Mouse (Mus musculus) CH12.LX (cell line): ENCODE measurements around the gene Bhlhe41. TPM values are rescaled to one million over a fixed set of nuclear protein-coding genes. Genes with fewer than 3 reads are reported as not detected.

ENCODE experiments used
- DNase-seq: peaks from one replicate; pipeline ENCODE4 v3.0.0-alpha.2; 2013; ENCODE audit errors: extremely low read depth
- H3K27ac ChIP-seq: 2 replicates; pipeline ENCODE4 v1.5.1; 2012; ENCODE audit warnings: low read depth, mild to moderate bottlenecking, control low read depth, moderate library complexity; ENCODE audit not compliant: insufficient read depth
- H3K27me3 ChIP-seq: replicated peaks from 2 replicates; pipeline ENCODE3; 2012; ENCODE audit warnings: inconsistent platforms
- H3K36me3 ChIP-seq, 2 experiments: replicated peaks in 1 of 2; 2 replicates each; pipeline versions ENCODE3 to v1.6.1; 2012; ENCODE audit warnings: inconsistent platforms in 1 of 2, low read length in 1 of 2, mild to moderate bottlenecking in 1 of 2, mixed read lengths in 1 of 2, moderate library complexity in 1 of 2; ENCODE audit not compliant: control insufficient read depth in 1 of 2, insufficient read depth in 1 of 2
- H3K4me1 ChIP-seq, 2 experiments: 2 replicates each; pipeline ENCODE4 v1.6.1; 2012; ENCODE audit warnings: inconsistent platforms in 1 of 2, moderate library complexity in 1 of 2; ENCODE audit not compliant: insufficient read depth in 2 of 2, control insufficient read depth in 1 of 2
- H3K4me2 ChIP-seq: 2 replicates; pipeline ENCODE4 v1.6.1; 2012; ENCODE audit warnings: low read depth, mild to moderate bottlenecking, control low read depth; ENCODE audit not compliant: poor library complexity, insufficient read depth, severe bottlenecking
- H3K4me3 ChIP-seq, 3 experiments: fragments of 150-350 bp in 1 of 3; sonication (generic) in 1 of 3; replicated peaks in 1 of 3; 2 replicates each; pipeline versions ENCODE3 to v1.5.1; 2011 to 2012; ENCODE audit warnings: low read depth in 2 of 3, low read length in 2 of 3, mild to moderate bottlenecking in 2 of 3, moderate library complexity in 2 of 3, control low read depth in 1 of 3, improper control_type of control experiment in 1 of 3, inconsistent platforms in 1 of 3, mixed read lengths in 1 of 3; ENCODE audit not compliant: poor library complexity in 1 of 3
- H3K79me2 ChIP-seq: replicated peaks from 2 replicates; pipeline ENCODE4 v1.6.1; 2012; ENCODE audit warnings: mild to moderate bottlenecking, moderate library complexity; ENCODE audit not compliant: control insufficient read depth, poor library complexity, insufficient read depth, severe bottlenecking; ENCODE audit errors: extremely low read depth
- H3K9ac ChIP-seq: 2 replicates; pipeline ENCODE4 v1.6.1; 2012; ENCODE audit warnings: low read depth, mild to moderate bottlenecking, control low read depth, moderate library complexity; ENCODE audit not compliant: insufficient read depth
- H3K9me3 ChIP-seq: replicated peaks from 2 replicates; pipeline ENCODE3; 2012; ENCODE audit warnings: low read length, inconsistent platforms, mixed read lengths
- CHD2 ChIP-seq: IDR thresholded peaks from 2 replicates; pipeline ENCODE4 v1.6.1; 2011; ENCODE audit warnings: low read length, improper control_type of control experiment
- CTCF ChIP-seq, 2 experiments: IDR thresholded peaks in 1 of 2; conservative IDR thresholded peaks in 1 of 2; 2 replicates each; pipeline ENCODE4 v1.5.1; 2011 to 2012; ENCODE audit warnings: low read depth in 2 of 2, low read length in 2 of 2, improper control_type of control experiment in 1 of 2, inconsistent platforms in 1 of 2, mild to moderate bottlenecking in 1 of 2, moderate library complexity in 1 of 2
- EP300 ChIP-seq: IDR thresholded peaks from 2 replicates; pipeline ENCODE4 v1.6.1; 2011; ENCODE audit warnings: low read length, improper control_type of control experiment
- GABPA ChIP-seq: IDR thresholded peaks from 2 replicates; pipeline ENCODE4 v1.6.1; 2012; ENCODE audit warnings: low read depth, low read length, improper control_type of control experiment, inconsistent platforms; ENCODE audit not compliant: insufficient replicate concordance
- HCFC1 ChIP-seq: IDR thresholded peaks from 2 replicates; pipeline ENCODE4 v1.6.1; 2012; ENCODE audit warnings: low read depth, mild to moderate bottlenecking, inconsistent platforms, low read length, improper control_type of control experiment
- JUND ChIP-seq: conservative IDR thresholded peaks from 2 replicates; pipeline ENCODE4 v1.6.1; 2011; ENCODE audit warnings: low read depth, low read length, improper control_type of control experiment
- KAT2A ChIP-seq: IDR thresholded peaks from 2 replicates; pipeline ENCODE4 v1.6.1; 2012; ENCODE audit warnings: low read length, improper control_type of control experiment, inconsistent platforms; ENCODE audit not compliant: insufficient replicate concordance
- MAFK ChIP-seq: IDR thresholded peaks from 2 replicates; pipeline ENCODE4 v1.6.1; 2011; ENCODE audit warnings: low read length, improper control_type of control experiment; ENCODE audit not compliant: insufficient replicate concordance
- MEF2A ChIP-seq: IDR thresholded peaks from 2 replicates; pipeline ENCODE4 v1.6.1; 2014; ENCODE audit warnings: low read depth, mild to moderate bottlenecking, inconsistent platforms, low read length, improper control_type of control experiment, borderline replicate concordance
- MXI1 ChIP-seq: IDR thresholded peaks from 2 replicates; pipeline ENCODE4 v1.6.1; 2011; ENCODE audit warnings: mild to moderate bottlenecking, low read depth, low read length, improper control_type of control experiment
- MYC ChIP-seq: IDR thresholded peaks from 2 replicates; pipeline ENCODE4 v1.6.1; 2011; ENCODE audit warnings: low read depth, mild to moderate bottlenecking, improper control_type of control experiment, low read length
- NELFE ChIP-seq: IDR thresholded peaks from 2 replicates; pipeline ENCODE4 v1.6.1; 2011; ENCODE audit warnings: low read depth, low read length, improper control_type of control experiment
- NRF1 ChIP-seq: IDR thresholded peaks from 2 replicates; pipeline ENCODE4 v1.6.1; 2014; ENCODE audit warnings: low read depth, mild to moderate bottlenecking, inconsistent platforms, low read length, improper control_type of control experiment, moderate library complexity
- POLR2A ChIP-seq: IDR thresholded peaks from 2 replicates; pipeline ENCODE4 v1.6.1; 2011; ENCODE audit warnings: low read depth, mild to moderate bottlenecking, improper control_type of control experiment, low read length
- RAD21 ChIP-seq: IDR thresholded peaks from 2 replicates; pipeline ENCODE4 v1.6.1; 2011; ENCODE audit warnings: low read depth, mild to moderate bottlenecking, low read length, improper control_type of control experiment, moderate library complexity
- RCOR1 ChIP-seq: conservative IDR thresholded peaks from 2 replicates; pipeline ENCODE4 v1.6.1; 2012; ENCODE audit warnings: low read depth, mild to moderate bottlenecking, inconsistent platforms, low read length, improper control_type of control experiment
- SIN3A ChIP-seq: IDR thresholded peaks from 2 replicates; pipeline ENCODE4 v1.6.1; 2012; ENCODE audit warnings: low read length, improper control_type of control experiment, inconsistent platforms
- UBTF ChIP-seq: IDR thresholded peaks from 2 replicates; pipeline ENCODE4 v1.6.1; 2012; ENCODE audit warnings: low read depth, mild to moderate bottlenecking, inconsistent platforms, low read length, improper control_type of control experiment, moderate library complexity
- ZMIZ1 ChIP-seq: IDR thresholded peaks from 2 replicates; pipeline ENCODE4 v1.6.1; 2012; ENCODE audit warnings: low read depth, mild to moderate bottlenecking, inconsistent platforms, low read length, improper control_type of control experiment
- ZNF384 ChIP-seq: IDR thresholded peaks from 2 replicates; pipeline ENCODE4 v1.6.1; 2012; ENCODE audit warnings: low read depth, low read length, improper control_type of control experiment, inconsistent platforms
- dilution Hi-C: fragments of 300-500 bp; cut with MboI; formaldehyde crosslinking; loops from 2 replicates; pipeline ENCODE4 v1.14.3; 2020; ENCODE audit warnings: low sequenced_read_pairs; ENCODE audit not compliant: extremely low pct_unique_long_range_greater_than_20kb, extremely low pct_ligation_motif_present
- in situ Hi-C: fragments of 300-500 bp; cut with MboI; formaldehyde crosslinking; loops from 3 replicates; pipeline ENCODE4 v1.14.3; 2019; ENCODE audit warnings: low sequenced_read_pairs, low pct_ligation_motif_present, low pct_unique_long_range_greater_than_20kb, mixed read lengths
- polyA plus RNA-seq: library from polyadenylated mRNA; unstranded; fragments of >175 nt; gene quantifications from 2 replicates; pipeline ENCODE4 v1.2.1, GENCODE M21; 2012; ENCODE audit warnings: low read depth; ENCODE audit not compliant: insufficient read length
- total RNA-seq, 2 experiments: library from RNA; depleted of rRNA; stranded (reverse); fragments of 300-350 nt in 1 of 2; fragments of >200 nt in 1 of 2; gene quantifications; 2 replicates each; pipeline ENCODE4 v1.2.3; 2012 to 2014

Gene Bhlhe41
- total and polyA plus RNA-seq, 3 experiments = 12.5 to 105 (median 12.6) TPM

GRCm38 (mm10) chr6:145823103-145823502 lies 42.3 kb downstream of the Bhlhe41 start:
- H3K79me2 ChIP-seq = no peaks in the 10 kb centered on the region
- H3K27me3 ChIP-seq = no peaks in the 10 kb centered on the region
- dilution Hi-C loops = no loop called here
- no peaks in the 10 kb centered on the region for H3K36me3 ChIP-seq
- DNase-seq = no peak
- no peak for TF ChIP-seq HCFC1
- TF ChIP-seq UBTF = no peak
- no peak for TF ChIP-seq NELFE
- no peak for TF ChIP-seq RCOR1
- TF ChIP-seq MXI1 = no peak
- TF ChIP-seq JUND = no peak
- no peak for TF ChIP-seq MEF2A
- TF ChIP-seq ZMIZ1 = no peak
- TF ChIP-seq CTCF (conservative IDR thresholded peaks at IDR 0.05 in 1 of 2, IDR thresholded peaks at IDR 0.05 in 1 of 2; ENCODE audit: low read depth in 2 of 2, low read length in 2 of 2) = no peak
- no peak for TF ChIP-seq CHD2
- no peak for TF ChIP-seq EP300
- TF ChIP-seq RAD21 = no peak
- TF ChIP-seq SIN3A = no peak
- TF ChIP-seq MYC = no peak
- TF ChIP-seq KAT2A = no peak
- no peak for TF ChIP-seq POLR2A
- TF ChIP-seq GABPA = no peak
- no peak overlapping the region for H3K4me2 ChIP-seq
- 0 out of 4 replicates have a peak, but pooled peaks cover 0 to 2% of the 10 kb centered on the region in 2 experiments for H3K4me1 ChIP-seq
- no peak overlapping the region for H3K4me3 ChIP-seq
- H3K9ac ChIP-seq = no peak overlapping the region
- H3K27ac ChIP-seq = no peak overlapping the region
- in situ Hi-C loops = no loop called here
- H3K9me3 ChIP-seq = peaks cover 8% of the 10 kb centered on the region

- dilution Hi-C loops (no loop called here), in situ Hi-C loops (no loop called here)
- 0 out of 4 replicates have a peak, but pooled peaks cover 0 to 2% of the 10 kb centered on the region in 2 experiments for H3K4me1 ChIP-seq
- no peaks in the 10 kb centered on the region for H3K79me2 ChIP-seq
- H3K27me3 ChIP-seq = no peaks in the 10 kb centered on the region
- H3K36me3 ChIP-seq = no peaks in the 10 kb centered on the region
- TF ChIP-seq MAFK (no peak), JUND (no peak), ZNF384 (no peak), NELFE (no peak), NRF1 (no peak)
- no peak overlapping the region for H3K27ac ChIP-seq
- peaks cover 8% of the 10 kb centered on the region for H3K9me3 ChIP-seq
- DNase-seq = no peak
- H3K9ac ChIP-seq = no peak overlapping the region
- no peak overlapping the region for H3K4me2 ChIP-seq
- no peak overlapping the region for H3K4me3 ChIP-seq
Measured at GRCm38 (mm10) chr6:145822218-145822617, 43.1 kb downstream of the Bhlhe41 start.
